Mouse (Mus musculus): ENCODE measurements around the gene Ccnd3.

The Ccnd3 gene

GRCm38 (mm10) chr17:47515180-47515844, 10.5 kb downstream of the Ccnd3 start:
- no peak for DNase-seq (ENCODE audit: low spot score)

DNA sequence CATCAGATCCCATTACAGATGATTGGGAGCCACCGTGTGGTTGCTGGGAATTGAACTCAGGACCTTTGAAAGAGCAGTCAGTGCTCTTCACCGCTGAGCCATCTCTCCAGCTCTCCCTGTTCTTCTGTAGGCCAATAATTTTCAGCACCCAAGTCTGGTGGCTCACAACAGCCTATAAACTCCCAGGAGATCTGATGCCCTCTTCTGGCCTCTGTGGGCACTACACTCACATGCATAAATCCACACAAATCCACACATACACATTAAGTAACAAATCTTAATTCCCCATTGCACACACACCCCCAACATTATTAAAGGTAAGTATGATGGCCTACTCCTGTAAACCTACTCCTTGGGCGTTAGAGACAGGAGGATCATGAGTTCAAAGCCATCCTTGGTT, 11.4 kb downstream of the Ccnd3 start:
- no peak for DNase-seq (ENCODE audit: low spot score)

DNA sequence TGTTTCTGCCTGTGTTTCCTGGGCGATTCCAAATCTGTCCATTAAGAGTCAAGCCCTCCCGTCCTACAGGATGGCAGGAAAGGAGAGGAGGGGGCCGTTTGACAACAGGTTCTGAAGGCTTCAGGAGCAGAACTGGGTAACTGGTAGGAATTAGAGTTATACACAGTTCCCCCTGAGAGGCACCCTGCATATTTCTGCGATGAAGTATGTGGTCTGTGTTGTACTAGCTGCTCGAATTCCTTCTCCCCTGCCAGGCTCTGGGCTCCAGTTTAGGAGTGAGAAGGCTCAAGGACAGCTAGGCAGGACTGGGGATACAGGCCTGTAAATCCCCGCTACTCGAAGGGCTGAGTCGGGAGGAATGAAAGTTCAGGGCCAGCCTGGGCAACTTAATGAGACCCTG, 13.4 kb downstream of the Ccnd3 start:
- DNase-seq (ENCODE audit: low spot score) = peak; percentile 35

GRCm38 (mm10) chr17:47521551-47522258, 16.9 kb downstream of the Ccnd3 start:
- peak; percentile 78 for DNase-seq (ENCODE audit: low spot score)

DNA sequence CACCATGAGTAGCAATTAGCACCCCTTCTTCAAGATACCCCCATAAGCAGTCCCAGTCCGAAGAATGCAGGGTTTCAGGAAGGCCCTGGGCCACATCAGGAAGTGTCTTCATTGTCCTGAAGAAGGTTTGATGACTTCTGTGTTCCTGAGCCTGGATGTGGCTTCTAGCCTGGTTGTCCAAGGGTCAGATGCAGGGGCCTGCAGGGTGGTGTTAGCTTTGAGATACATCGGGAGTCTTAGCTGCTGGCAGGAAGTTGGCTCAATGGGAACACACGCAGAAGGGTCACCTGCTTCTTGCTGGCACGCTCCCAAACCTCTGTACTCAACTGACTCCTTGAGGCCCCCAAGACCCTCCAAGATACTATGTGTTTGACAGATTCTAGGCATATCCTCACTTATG, 17.7 kb downstream of the Ccnd3 start:
- no peak for DNase-seq (ENCODE audit: low spot score)

DNA sequence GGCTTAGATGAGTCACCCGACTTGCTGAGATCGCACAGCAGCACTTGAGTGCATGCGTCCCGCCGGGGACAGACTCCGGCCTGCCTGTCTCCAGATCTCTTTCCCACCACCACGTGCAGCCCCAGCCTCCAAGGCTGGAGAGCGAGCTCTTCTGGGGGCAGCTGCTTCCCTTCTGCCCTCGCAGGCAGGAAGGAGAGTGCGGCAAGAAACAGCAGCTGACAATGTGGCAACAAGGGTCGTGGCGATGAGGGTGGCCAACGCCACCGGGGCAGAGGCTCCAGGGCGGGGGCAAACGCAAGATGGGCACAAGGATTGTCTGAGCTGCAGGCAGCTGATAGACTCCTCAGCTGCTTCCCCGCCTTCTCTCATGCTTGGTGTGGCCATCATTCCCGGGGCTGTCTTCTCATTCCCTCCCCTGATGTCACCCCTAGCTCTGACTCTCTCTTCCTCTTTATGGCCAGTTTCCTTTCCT, 18.4 kb downstream of the Ccnd3 start:
- DNase-seq (ENCODE audit: low spot score) = no peak

DNA sequence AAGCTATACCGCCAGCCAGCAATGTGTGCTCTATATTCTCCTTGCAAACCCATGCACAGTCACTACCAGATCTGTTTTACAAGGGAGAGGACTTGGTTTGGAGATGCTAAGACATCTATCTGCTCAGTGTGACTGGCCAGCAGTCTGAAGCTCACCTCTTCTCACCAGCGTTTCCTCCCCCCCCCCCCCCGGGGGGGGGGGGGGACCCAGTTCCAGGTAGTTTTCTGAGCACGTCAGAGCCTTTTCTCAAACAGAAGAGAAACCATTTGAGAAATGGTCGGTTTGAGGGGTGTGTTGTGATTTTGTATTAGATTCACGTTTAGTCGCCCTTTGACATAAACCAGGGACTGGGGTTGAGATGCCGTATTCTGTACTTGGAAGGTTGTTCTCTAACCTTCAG, 19.2 kb downstream of the Ccnd3 start:
- DNase-seq (ENCODE audit: low spot score) = no peak

GRCm38 (mm10) chr17:47524991-47525390, 20.1 kb downstream of the Ccnd3 start:
- no peak for DNase-seq (ENCODE audit: low spot score)

- no peak for DNase-seq (ENCODE audit: low spot score)
These were observed 22.1 kb downstream of the Ccnd3 start for GRCm38 (mm10) chr17:47526856-47527520.

GRCm38 (mm10) chr17:47527581-47528300, 22.9 kb downstream of the Ccnd3 start:
- DNase-seq (ENCODE audit: low spot score) = peak; percentile 51

- peak; percentile 40 for DNase-seq (ENCODE audit: low spot score)
These were observed 24.1 kb downstream of the Ccnd3 start for GRCm38 (mm10) chr17:47528919-47529318.

- DNase-seq (ENCODE audit: low spot score) = no peak
These were observed 24.7 kb downstream of the Ccnd3 start for GRCm38 (mm10) chr17:47529595-47529994.

DNA sequence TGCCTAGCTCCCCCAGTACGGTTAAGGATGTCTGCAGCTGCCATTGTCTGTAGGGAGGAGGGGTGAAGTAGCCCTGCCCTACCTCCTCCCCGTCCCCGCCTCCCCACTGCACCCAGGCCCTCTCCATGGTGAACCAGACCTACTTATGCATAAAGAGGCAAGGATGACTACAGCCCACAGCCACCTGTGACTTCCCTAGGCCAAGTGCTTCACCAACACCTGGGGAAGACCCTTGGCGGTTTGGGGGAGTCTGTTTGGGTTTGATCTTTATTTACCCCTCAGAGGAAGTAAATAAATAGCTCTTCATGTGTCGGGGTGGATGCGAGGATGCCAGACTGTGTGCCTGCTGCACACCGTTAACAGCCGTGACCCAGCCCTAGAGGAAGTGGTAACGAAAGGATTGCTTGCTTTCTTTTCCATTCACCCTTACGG, 26.6 kb downstream of the Ccnd3 start:
- DNase-seq (ENCODE audit: low spot score) = no peak

- DNase-seq (ENCODE audit: low spot score) = no peak
These were observed 27.5 kb downstream of the Ccnd3 start for GRCm38 (mm10) chr17:47532364-47532763.

DNA sequence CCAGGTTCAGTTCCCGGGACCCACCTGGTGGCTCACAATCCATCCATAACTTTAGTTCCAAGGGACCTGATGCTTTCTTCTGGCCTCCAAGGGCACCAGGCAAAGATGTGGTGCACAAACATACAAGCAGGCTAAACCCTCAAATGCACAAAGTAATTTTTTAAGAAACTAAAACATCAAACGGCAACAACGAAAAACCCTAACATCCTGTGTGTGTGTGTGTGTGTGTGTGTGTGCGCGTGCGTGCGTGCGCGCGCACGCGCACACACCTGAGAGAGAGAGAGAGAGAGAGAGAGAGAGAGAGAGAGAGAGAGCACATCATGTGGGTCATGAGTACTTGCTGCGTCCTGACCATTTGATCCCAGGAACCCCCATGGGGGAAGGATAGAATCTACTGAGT, 28.8 kb downstream of the Ccnd3 start:
- DNase-seq (ENCODE audit: low spot score) = no peak

DNA sequence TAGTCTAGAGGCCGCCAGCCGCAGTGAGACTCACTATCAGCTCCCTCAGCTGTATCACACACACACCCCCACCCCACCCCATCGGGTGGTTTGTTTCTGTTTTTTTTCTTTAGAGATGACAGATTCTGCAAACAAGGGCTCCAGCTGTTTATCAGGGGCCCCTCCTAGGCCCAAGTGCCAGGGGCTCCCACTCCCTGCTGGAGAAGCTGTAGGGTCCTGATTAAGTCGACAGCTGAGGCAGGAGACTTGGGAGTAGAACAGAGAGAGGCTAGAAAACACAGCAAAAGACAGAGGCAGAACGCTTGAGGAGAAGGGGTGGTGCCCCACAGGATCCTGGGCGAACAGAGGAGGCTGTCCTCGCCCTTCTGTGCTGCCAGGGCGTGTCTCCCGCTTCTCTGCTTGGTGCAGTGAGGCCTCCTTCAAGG, 31.0 kb downstream of the Ccnd3 start:
- no peak for DNase-seq (ENCODE audit: low spot score)

DNA sequence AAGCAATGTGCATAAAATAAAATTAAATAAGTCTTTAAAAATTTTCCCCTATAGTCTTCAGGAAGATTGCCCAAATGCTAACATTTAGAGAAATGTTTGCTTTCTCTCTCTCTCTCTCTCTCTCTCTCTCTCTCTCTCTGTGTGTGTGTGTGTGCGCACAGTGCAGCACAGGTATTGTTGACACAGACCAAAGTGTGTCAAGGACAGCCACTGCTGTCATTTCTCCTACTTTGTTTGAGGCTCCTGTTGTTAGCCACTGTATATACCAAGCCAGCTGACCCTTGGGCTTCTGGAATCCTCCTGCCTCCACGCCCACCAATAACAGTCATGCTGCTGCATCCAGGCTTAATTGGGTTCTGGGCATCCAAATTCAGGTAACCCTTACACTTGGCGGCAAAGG, 33.2 kb downstream of the Ccnd3 start:
- DNase-seq (ENCODE audit: low spot score) = no peak

GRCm38 (mm10) chr17:47539128-47539527, 34.3 kb downstream of the Ccnd3 start:
- no peak for DNase-seq (ENCODE audit: low spot score)

- DNase-seq (ENCODE audit: low spot score) = peak; percentile 25
These were observed 37.2 kb downstream of the Ccnd3 start for GRCm38 (mm10) chr17:47542061-47542460.

DNA sequence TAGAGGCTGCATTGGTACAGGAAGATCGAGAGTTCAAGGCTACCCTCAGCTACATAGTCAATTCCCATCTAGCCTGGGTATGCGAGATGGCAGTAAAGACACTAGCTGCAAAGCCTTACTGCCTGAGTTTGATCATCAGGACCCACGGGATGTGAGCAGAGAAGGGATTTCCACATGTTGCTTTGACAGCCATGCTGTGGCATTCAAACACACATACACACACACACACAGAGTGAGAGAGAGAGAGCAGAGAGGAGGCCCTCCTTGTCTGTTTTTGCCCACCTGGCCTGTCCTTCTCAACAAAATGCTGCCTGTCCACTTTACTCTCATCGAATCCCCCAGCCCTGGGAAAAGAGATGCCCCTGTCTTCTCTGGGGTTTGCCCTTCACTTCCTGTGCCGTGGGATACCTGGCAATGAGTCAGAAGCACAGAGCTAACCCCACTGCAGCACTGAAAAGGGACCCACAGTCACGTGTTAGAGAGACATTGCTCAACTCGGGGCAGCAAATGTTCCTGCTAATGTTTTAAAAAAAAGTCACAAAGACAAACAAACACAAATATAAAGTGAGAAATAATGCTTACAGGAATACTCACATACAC, 38.3 kb downstream of the Ccnd3 start:
- no peak for DNase-seq (ENCODE audit: low spot score)

DNA sequence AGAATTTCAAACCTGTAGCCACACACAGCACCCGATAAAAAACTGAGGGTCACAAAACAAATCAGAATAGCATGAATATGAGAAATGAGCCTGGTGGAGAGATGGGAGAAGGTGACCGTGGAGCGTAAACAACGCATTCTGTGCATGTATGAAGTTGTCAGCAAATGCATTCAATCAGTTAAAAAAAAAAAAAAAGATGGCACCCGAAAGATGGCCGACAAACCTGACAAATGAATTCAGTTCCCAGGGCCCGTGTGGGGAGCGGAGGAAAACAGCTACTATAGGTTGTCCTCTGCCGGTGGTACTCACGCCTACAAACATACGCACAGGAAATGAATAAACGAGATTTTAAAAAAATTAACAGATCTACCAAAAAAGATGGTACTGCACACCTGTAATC, 40.3 kb downstream of the Ccnd3 start:
- no peak for DNase-seq (ENCODE audit: low spot score)

- no peak for DNase-seq (ENCODE audit: low spot score)
These were observed 41.0 kb downstream of the Ccnd3 start for GRCm38 (mm10) chr17:47545861-47546331.

Measured in retina, embryonic 14.5 days (tissue).